Comparison of ENCODE assay signal across 9 mouse cellular contexts in the genomic region with DNA sequence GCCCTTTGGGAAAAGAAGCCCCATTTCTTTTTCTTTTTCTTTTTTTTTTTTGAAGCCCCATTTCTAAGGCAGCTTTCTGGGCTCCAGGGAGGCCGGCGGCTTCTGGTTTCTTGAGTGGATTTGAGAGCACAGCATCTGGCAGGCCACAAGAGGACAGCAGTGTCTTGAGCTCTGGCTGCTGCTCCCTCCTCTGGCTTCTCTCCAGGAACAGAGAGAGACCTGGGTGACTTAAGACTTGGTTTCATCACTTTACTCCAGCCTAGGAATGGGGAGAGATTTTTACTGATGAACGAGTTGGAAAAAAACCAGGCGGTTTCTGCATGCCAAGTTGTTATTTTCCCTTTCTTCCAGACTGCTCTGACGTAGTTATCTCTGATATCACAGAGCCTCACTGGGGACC.
DNase-seq lines count a peak whose midpoint lies in the region; ATAC-seq and TF ChIP-seq lines count a peak whose summit lies in the region.
"Had no signal": no experiment of that assay in that cellular context is flagged by ENCODE, and none has a peak within 500 bp of the region (broad histone marks: within the 10 kb centered on the region; RNA-seq: fewer than 3 reads in every experiment).

No protein-coding gene starts in this region.

- TF ChIP-seq CTCF in layer of hippocampus, adult 2 months (conservative IDR thresholded peaks at IDR 0.05): peak; percentile 78

- ATAC-seq in monocyte, adult 5-6 weeks (replicated peaks; ENCODE audit: insufficient number of reproducible peaks, low FRiP score, low TSS enrichment, poor library complexity, severe bottlenecking): no peak

- DNase-seq in layer of hippocampus, adult 2 months (ENCODE audit: low spot score in 2 of 2): peak in 1 of 2 experiments; percentile 27
- DNase-seq in layer of hippocampus, adult 9-10 months (ENCODE audit: low spot score): no peak
- DNase-seq in adrenal gland, adult 2 months: peak; percentile 76
- peak; percentile 30 for DNase-seq in gastrocnemius, postnatal 10 days
- peak; percentile 78 for DNase-seq in kidney, postnatal 14 days
- DNase-seq in lung, postnatal 4 days: peak; percentile 73 to 82
- peak; percentile 48 for DNase-seq in urinary bladder, postnatal 25 days (ENCODE audit: low spot score)

- no peak overlapping the region for H3K4me3 ChIP-seq in layer of hippocampus, adult 2 months
- H3K4me3 ChIP-seq: stomach, embryonic 15.5 days had no signal

- peak overlapping the region; percentile 4; the same call in 1 of the 2 replicates for H3K27ac ChIP-seq in layer of hippocampus, adult 2 months
- H3K27ac ChIP-seq: stomach, embryonic 15.5 days had no signal
